Mouse (Mus musculus): ENCODE data around the gene Urgcp. TPM values are rescaled to one million over a fixed set of nuclear protein-coding genes. Genes with fewer than 3 reads are reported as not detected.
A peak's percentile ranks its signal among the peaks of the same experiment; 100 is the strongest.

Gene Urgcp
- total RNA-seq, 2 experiments from 2014 or later: 6.8 to 7.8 TPM

DNA sequence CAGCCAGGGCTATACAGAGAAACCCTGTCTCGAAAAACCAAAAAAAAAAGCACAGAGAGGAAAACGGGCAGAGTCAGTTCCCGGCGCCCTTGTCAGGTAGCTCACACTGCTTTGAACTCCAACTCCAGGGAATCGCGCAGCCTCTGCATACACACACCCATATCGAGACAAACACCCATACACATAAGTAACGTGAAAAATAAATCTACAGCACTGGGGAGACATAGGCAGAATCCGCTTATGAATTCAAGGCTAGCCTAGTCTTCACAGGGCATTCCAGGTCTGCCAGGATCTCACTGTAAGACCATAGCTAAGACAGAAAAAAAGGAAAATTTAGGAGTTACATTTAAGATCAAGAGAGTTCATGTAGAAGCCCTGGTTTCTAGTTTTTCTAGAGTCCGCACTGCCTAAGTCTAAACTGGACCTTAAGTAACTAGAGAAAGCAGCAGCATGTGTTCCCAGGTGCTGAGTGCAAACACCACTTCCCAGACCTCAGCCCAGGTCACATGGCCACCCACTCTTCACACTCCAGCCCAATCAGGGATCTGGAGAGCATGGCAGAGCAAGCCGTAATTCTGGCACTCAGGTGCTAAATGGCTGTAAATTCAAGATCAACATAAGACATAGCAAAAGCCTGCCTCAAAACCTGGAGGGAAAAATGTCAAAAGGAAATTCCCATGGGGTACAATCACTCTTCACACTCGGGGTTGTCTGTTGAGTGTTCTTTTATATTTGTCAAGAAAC is 43.4 kb downstream of the Urgcp start:
- ATAC-seq (replicated peaks; ENCODE audit: low FRiP score, low TSS enrichment, poor library complexity, severe bottlenecking): no peak

DNA sequence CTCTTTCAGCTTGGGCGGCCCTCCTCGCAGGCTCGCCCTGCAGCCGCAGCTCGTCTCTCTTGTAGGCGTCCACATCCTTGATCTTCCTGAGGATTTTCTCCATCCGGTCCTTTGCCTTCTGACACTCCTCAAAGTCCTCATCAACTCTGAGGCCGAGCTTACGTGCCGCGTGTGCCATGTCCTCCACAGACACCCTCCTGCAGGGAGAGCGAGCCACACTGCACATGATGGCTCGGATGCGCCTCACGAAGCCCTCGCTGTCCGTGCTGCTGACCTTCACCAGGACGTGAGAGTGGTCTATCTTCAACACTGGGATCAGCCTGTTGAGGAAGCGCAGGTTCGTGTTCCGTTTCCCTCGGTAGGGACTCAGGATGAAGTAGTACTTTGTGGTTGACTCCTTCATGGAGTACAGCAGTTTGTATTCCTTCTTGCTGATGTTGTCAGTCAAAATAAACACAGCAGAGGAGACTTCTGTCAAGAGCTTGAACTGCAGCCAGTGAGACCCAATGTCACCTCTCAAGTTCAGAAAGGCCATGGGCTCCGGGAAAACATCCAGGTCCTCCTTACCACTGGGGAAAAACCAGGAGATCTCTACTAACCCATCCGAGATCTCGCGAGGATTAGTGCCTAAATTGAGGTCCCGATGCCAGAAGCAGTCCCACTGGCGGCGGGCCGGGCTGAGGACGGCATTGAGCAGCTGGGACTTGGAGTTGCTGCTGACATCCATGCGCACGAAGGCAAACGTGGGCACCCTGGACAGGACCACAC is 45.1 kb downstream of the Urgcp start:
- ATAC-seq (replicated peaks; ENCODE audit: low FRiP score, low TSS enrichment, poor library complexity, severe bottlenecking): no peak

DNA sequence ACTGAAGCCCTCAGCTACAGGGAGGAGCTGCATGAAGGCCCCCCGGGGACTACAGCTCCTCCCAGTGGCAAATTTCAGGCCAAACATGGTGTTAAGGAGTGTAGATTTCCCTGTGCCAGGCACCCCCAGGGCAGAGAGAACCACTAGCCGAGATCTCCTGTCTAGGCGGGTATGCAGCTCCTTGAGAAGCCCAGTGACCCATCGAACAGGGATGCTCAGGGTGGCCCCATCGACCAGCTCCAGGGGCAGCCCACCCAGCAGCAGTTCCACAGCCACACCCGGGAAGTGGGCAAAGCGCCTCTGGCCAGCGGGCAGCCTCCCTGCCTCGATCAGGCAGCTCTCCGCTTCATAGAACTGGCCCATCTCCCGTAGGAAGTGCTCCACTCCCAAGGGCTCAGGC is 45.9 kb downstream of the Urgcp start:
- ATAC-seq (replicated peaks; ENCODE audit: low FRiP score, low TSS enrichment, poor library complexity, severe bottlenecking): no peak

DNA sequence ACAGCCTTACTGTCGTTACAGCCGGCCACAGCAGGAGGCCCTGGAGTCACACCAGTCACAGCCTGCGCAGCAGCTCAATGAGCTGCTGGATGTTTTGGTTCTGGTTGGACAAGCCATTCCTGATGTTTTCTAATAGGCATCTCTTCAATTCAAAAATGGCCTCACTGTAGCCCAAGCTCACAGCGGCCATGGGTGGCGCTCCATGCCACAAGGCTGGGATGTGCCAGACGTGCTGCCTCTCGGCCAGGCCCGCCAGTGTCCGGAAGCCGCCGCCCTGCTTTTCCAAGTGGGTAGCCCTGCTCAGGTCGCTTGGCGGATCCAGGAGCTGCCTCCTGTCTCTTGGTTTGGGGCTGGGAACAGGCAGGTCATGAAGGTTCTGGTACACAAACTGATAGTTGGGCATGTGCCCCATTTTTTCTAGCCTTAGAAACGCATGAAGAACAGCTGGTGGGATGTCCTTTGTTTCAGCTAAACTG is 46.5 kb downstream of the Urgcp start, which contains the start of gene Mrps24:
Gene Mrps24, minus strand, starts transcription at position 51 of the 476 bp plus-strand sequence.
- ATAC-seq (replicated peaks; ENCODE audit: low FRiP score, low TSS enrichment, poor library complexity, severe bottlenecking): no peak

DNA sequence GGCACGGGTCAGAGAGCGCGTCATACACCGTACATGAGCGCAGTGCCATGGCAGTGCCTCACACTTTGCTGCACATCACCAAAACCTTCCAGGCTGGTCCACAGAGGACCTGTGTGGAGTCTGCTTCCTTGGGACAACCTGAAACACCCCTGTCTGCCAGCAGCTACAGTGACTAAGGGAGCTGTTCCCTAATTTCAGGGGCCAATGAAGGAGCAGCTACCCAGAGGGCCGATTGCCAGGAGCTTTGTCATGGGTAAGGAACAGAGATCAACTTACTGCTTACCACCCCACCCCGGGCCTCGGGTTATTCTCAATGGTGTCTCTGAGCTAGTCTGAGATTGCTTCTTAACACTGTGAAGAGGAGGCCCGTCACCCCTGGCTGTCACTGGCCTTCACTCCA is 47.0 kb downstream of the Urgcp start:
- no peak for ATAC-seq (replicated peaks; ENCODE audit: low FRiP score, low TSS enrichment, poor library complexity, severe bottlenecking)

DNA sequence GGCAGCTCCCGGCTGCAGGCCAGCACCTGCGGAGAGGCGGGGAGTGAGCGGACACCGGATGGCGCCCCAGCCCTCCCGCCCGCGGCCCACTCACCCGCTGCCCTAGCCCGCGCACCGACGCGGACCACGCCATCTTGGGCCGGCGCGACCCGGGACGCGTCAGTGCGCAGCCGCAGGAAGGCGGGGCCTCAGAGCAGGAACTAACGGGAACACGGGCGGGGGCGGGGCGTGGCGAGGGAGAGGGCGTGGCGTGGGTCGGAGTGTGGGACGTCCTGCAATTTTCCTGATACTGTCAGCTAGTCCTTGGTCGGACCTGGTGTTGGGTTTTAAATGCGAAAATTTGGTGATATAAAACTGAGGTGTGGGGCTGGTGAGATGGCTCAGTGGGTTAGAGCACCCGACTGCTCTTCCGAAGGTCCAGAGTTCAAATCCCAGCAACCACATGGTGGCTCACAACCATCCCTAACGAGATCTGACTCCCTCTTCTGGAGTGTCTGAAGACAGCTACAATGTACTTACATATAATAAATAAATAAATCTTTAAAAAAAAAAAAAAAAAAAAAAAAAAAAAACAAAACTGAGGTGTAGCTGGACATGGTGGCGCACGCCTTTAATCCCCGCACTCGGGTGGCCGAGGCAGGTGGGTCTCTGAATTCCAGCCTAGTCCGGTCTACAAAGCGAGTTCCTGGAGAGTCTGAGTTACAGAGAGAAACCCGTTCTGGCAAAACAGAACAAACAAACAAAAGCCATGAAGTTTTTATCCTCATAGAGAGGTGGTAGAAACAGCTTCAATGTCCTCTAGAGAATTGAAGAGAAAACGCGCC is 54.4 kb downstream of the Urgcp start:
- ATAC-seq (replicated peaks; ENCODE audit: low FRiP score, low TSS enrichment, poor library complexity, severe bottlenecking): peak; percentile 92

DNA sequence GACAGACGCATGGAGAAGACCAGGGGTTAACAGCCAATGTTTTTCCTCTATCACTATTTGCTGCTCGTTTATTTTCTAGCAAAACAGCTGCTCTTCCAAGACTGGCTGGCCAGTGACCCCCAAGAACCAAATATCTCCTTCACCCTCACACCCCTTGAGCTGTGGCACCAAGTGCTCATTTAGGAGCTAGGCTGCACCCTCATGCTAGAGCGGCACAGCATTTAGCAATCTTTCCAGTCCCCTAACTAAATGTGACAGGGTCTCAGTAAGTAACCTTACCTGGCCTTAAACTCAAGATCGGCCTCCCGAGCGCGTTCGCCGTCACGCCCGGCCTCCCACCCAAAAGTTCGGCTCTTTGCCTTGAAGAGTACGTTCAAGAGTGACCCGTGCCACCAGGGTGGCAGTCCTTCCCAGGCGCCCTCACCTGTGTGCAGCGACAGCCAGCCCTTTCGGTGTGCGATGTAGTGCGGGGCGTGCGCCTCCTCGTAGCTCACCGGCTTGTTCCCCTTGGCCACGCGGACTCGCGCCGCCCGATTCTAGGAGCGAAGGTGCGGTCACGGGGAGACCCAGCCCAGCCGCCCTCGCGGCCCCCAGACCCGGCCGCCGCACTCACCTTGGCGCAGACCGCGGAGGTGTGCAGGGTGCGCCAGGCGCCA is 55.2 kb downstream of the Urgcp start:
- ATAC-seq (replicated peaks; ENCODE audit: low FRiP score, low TSS enrichment, poor library complexity, severe bottlenecking): peak; percentile 50

DNA sequence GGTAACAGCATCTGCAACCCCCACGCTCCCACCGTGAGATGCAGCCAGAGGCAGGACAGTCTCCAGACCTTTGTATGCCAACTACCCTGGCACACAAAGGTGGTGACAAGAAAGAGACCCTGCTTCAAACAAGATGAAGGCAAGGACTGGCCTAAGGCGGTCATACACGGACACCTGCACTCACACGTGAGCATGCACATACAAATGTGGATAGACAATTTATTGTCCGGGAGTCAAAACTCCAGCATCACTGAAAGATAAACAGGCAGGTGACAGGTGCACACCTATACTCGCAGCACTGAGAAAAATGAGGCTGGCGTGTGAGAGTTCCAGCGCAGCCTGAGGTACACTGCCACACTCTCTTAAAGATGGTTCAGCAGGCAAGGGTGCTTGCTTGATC is 56.2 kb downstream of the Urgcp start:
- no peak for ATAC-seq (replicated peaks; ENCODE audit: low FRiP score, low TSS enrichment, poor library complexity, severe bottlenecking)

DNA sequence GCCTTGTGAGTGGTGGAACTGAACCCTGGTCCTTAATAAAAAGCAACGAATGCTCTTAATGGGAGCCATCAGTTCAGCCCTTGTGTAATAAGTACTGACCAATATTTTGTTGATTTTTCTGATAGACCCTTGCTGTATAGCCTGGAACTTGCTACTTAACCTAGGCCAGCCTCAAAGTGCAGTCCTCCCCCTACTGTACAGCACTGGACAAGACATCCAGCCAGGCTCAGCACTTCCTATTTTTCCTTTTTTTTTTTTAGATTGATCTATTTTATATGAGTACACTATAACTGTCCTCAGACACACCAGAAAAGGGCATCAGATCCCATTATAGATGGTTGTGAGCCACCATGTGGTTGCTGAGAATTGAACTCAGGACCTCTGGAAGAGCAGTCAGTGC is 58.8 kb downstream of the Urgcp start:
- no peak for ATAC-seq (replicated peaks; ENCODE audit: low FRiP score, low TSS enrichment, poor library complexity, severe bottlenecking)

DNA sequence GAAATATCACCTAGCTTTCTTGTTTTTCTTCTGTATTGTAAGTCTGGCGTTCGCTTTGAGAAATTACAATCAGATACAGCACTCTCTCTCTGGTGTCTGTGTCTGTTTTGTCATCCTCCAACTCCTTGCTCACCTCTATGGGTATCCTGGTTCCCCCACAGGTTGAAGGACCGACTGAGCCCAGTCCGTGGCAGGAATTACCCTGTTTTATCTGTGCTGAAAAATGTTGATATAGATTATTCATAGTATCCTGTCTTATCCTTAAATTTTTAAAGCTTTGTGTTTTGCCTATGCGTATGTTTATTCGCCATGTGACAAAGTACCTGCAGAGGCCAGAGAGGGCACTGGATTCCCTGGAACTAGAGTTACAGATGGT is 59.2 kb downstream of the Urgcp start:
- no peak for ATAC-seq (replicated peaks; ENCODE audit: low FRiP score, low TSS enrichment, poor library complexity, severe bottlenecking)

DNA sequence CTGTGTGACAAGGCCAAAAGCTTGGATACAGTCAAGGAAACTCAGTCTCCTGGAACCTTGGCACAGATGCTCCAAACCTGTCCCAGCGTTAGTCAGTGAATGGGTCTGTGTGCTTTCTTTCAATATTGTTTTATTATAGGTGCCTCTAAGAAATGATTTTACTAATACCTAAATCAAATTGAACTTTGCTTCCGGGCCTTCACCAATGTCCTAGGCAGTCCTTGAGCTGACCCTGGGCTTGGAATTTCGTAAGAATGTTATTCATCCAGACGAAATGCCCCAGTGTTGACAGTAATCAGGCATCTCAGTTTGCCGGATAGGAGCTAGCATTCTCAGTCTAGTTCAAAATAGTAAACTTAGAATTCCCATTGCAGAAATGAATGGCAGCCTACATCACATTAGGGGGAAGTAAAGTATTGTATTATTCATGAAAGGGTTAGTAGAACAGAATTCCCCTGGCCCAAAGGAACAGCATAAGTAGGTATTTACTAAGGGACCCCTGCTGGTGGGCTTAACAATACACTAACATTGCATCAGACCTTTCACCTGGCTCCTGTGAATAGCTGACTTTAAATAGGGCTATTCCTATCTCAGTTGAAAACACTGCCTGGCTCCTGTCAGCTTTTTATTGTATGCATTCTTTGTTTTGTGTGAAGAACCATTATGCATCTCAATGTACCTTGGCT is 59.8 kb downstream of the Urgcp start:
- ATAC-seq (replicated peaks; ENCODE audit: low FRiP score, low TSS enrichment, poor library complexity, severe bottlenecking): no peak

DNA sequence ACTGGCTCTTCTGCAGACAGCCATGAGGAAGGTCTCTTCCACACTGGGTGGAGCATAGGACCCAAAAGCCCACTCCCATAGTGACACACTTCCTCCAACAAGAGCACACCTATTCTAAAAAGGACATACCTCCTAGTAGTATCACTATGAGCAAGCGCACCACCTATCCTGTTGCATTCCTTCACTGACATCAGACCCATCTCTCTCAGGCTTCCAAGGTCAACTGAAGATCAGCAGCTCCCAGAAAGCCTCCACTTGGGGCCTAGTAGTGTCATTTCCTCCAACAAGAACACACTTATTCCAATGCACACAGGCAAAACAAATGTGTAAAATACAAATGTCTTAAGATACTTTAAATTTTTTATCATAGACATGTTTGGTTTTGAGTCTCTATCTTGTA is 60.4 kb downstream of the Urgcp start:
- ATAC-seq (replicated peaks; ENCODE audit: low FRiP score, low TSS enrichment, poor library complexity, severe bottlenecking): no peak

DNA sequence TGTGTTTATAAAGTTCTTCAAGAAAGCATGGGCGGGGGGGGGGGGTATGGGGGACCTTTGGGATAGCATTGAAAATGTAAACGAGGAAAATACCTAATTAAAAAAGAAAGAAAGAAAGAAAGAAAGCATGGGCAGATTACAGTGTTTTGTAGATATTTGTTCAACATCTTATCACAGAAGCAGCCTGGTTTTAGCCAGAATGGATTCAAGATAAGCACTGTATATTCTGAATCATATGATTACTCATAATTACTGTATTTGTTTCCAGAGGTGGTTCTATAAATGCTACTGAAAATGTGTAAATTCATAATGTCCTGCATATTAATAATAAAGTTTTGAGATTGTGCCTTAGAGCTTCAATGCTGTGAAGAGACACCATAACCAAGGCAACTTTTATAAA is 60.9 kb downstream of the Urgcp start:
- ATAC-seq (replicated peaks; ENCODE audit: low FRiP score, low TSS enrichment, poor library complexity, severe bottlenecking): peak; percentile 53; the same call in 1 of the 2 replicates

DNA sequence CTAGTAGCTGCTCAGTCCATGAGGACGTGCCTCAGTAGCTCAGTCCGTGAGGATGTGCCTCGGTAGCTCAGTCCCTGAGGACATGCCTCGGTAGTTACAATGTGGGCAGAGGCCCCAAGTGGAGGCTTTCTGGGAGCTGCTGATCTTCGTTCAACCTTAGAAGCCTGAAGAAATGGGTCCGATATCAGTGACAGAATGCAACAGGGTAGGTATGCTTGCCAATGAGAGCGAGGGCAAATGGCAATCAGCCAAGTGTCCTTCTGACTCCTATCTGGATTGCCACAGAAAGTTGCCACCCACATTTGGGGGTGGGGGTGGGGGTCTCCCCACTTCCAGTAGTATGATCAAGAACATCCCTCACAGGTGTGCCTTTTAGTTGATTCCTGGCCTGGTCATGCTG is 61.4 kb downstream of the Urgcp start:
- ATAC-seq (replicated peaks; ENCODE audit: low FRiP score, low TSS enrichment, poor library complexity, severe bottlenecking): peak; percentile 93

DNA sequence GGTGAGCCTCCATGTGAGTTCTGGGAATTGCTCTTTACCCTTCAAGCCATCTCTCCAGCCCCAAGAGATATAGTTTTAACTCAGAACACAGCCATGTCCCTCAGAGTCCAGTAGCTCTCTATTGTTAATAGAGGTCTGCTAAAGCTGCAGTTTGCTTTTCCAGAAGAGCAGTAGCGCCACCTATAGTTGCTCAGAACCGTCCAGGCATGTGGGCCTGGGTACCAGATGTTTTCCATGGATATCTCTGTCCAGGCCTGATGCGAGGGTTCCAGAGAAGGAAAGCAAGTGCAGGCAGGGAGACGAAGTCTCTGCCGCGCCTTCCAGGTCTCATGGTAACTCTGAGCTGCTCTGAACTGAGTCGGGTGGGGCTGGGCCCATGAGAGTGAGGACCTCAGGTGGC is 70.4 kb downstream of the Urgcp start:
- ATAC-seq (replicated peaks; ENCODE audit: low FRiP score, low TSS enrichment, poor library complexity, severe bottlenecking): 0 out of 2 replicates have a peak, but pooled peaks have one; percentile 52

DNA sequence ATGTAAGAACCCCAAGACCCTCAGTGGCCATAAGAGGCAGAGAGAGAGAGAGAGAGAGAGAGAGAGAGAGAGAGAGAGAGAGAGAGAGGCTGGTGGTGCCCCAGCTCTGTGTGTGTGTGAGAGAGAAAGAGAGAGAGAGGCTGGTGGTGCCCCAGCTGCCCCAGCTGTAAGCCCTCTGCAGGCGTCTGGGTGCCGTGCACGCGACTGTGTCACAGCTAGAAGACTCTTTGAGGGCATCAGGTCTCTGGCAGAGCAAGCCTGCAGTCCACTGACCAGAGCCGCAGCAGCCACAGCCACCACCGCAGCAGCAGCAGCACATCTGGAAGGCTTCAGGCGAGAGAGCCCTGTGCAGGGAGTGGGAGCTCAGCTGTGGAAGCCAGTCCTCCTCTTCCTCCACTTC is 77.9 kb downstream of the Urgcp start:
- ATAC-seq (replicated peaks; ENCODE audit: low FRiP score, low TSS enrichment, poor library complexity, severe bottlenecking): peak; percentile 73; the same call in 1 of the 2 replicates

DNA sequence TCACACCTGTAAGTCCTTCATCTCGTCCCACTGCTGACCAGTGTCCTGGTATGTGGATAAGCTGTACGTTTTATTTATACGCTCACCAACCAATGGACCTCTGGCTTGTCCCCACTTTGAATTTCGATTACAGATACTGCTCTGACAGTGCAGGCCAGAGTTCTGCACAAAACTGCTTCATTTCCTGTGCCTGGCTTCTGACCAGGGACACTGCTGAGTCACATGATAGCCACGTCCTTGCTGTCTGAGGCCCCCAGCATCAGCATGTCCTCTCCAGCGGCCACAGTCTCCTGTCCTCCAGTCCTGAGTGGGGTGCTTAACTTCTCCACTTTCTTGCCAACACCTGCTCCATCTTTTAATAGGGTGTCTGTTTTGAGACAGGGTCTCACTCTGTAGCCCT is 79.6 kb downstream of the Urgcp start:
- no peak for ATAC-seq (replicated peaks; ENCODE audit: low FRiP score, low TSS enrichment, poor library complexity, severe bottlenecking)

Measured in megakaryocyte-erythroid progenitor cell, adult 5-6 weeks (primary cell).